In the genomic region with DNA sequence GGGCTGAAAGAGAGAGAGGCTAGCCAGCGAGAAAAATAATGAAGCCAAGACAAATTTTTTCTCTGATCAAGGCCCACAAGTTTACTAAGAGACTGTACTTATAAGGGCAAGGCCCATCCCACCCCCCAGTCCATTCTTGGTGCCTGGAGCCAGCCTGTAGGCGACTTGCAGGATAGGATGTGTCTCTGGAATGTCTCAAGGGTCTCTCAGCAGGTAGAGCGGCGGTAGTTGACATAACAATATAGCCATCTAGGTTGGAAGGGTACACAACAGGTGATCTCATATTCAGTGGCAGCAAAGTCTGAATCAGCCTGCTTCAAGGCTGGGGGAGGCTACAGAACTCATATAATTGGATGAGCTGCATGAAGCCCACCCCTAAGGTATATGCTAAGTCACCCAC, we compare ENCODE assay signal across 33 mouse cellular contexts.
"Had no signal": no experiment of that assay in that cellular context is flagged by ENCODE, and none has a peak within 500 bp of the region (broad histone marks: within the 10 kb centered on the region; RNA-seq: fewer than 3 reads in every experiment).

No protein-coding gene starts in this region.

- H3K27me3 ChIP-seq: heart, embryonic 13.5 days; heart, embryonic 15.5 days; hindbrain, embryonic 12.5 days; hindbrain, embryonic 13.5 days; hindbrain, embryonic 15.5 days; intestine, embryonic 15.5 days; kidney, embryonic 15.5 days had no signal

- H3K9ac ChIP-seq: heart, embryonic 13.5 days; heart, embryonic 15.5 days; hindbrain, embryonic 12.5 days; hindbrain, embryonic 13.5 days; hindbrain, embryonic 14.5 days; hindbrain, embryonic 15.5 days; intestine, embryonic 15.5 days; kidney, embryonic 15.5 days had no signal

- H3K9me3 ChIP-seq: heart, embryonic 13.5 days; heart, embryonic 15.5 days; hindbrain, embryonic 10.5 days; hindbrain, embryonic 12.5 days; hindbrain, embryonic 13.5 days; hindbrain, embryonic 15.5 days; intestine, embryonic 15.5 days; kidney, embryonic 15.5 days had no signal

- ATAC-seq: hindbrain, embryonic 16.5 days; hindbrain, postnatal 0 days; inflammation-experienced regulatory T-cells, adult 6 months; intestine, embryonic 15.5 days; intestine, embryonic 16.5 days; intestine, postnatal 0 days had no signal

- H3K36me3 ChIP-seq: heart, embryonic 13.5 days; heart, embryonic 15.5 days; hindbrain, embryonic 10.5 days; hindbrain, embryonic 12.5 days; hindbrain, embryonic 13.5 days; hindbrain, embryonic 15.5 days; intestine, embryonic 15.5 days; kidney, embryonic 15.5 days had no signal

- H3K4me1 ChIP-seq: heart, embryonic 13.5 days; heart, embryonic 15.5 days; hindbrain, embryonic 10.5 days; hindbrain, embryonic 12.5 days; hindbrain, embryonic 13.5 days; hindbrain, embryonic 15.5 days; intestine, embryonic 15.5 days; kidney, embryonic 15.5 days had no signal

- H3K4me3 ChIP-seq: heart, embryonic 13.5 days; heart, embryonic 15.5 days; hindbrain, embryonic 10.5 days; hindbrain, embryonic 12.5 days; hindbrain, embryonic 13.5 days; hindbrain, embryonic 15.5 days; intestine, embryonic 15.5 days; kidney, embryonic 15.5 days; layer of hippocampus, adult 2 months; left cerebral cortex, adult 2 months had no signal

- H3K27ac ChIP-seq: heart, embryonic 13.5 days; heart, embryonic 15.5 days; hindbrain, embryonic 10.5 days; hindbrain, embryonic 12.5 days; hindbrain, embryonic 13.5 days; hindbrain, embryonic 14.5 days; hindbrain, embryonic 15.5 days; hindbrain, postnatal 0 days; intestine, embryonic 15.5 days; kidney, embryonic 15.5 days; kidney, postnatal 0 days; layer of hippocampus, adult 2 months; left cerebral cortex, adult 2 months had no signal

- H3K4me2 ChIP-seq: heart, embryonic 13.5 days; heart, embryonic 15.5 days; hindbrain, embryonic 12.5 days; hindbrain, embryonic 13.5 days; hindbrain, embryonic 14.5 days; hindbrain, embryonic 15.5 days; intestine, embryonic 15.5 days; kidney, embryonic 15.5 days had no signal

- DNase-seq: heart, postnatal 10 days; heart, postnatal 14 days; heart, postnatal 36 days; heart, postnatal 4 days; kidney, adult 11 months; kidney, adult 18-20 months; kidney, adult 2 months; kidney, adult 8-10 months; kidney, adult 9 months; kidney, postnatal 10 days; kidney, postnatal 14 days; kidney, postnatal 25 days; kidney, postnatal 36 days; kidney, postnatal 4 days; layer of hippocampus, adult 9-11 months; layer of hippocampus, postnatal 36 days had no signal
